Mouse (Mus musculus) ovary, postnatal 36 days (tissue): ENCODE results near the gene Prss50.
"Not testable (repeated sequence)": the region's sequence is repeated elsewhere in the genome, so short reads cannot be mapped to it uniquely, and the experiment has no call there.

ENCODE experiments used
- DNase-seq: peaks from one replicate; pipeline ENCODE4 v3.0.0; 2022; ENCODE audit warnings: low spot score, mixed read lengths

The Prss50 gene

GRCm38 (mm10) chr9:110857781-110858472, at the start of gene Prss50:
Gene Prss50, plus strand, starts transcription at chr9:110857967.
- DNase-seq = no peak

DNA sequence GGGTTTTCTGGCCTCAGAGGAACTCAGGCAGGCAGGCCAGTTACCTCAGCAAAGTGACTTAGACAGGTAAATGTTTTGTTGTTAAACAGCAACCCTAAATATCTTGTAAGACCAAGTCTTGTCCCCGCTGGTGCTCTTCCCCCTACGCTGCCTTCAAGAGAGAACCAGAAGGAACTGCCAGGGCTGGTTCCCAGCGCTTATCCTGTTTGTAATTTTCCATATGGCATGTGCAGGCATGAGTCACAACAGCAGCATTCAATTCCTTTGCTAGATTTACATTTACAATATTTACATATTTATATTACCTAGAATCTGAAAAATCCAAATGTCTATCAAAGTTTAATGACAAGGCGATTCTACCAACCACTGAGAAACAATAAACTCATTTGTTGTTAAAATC, 47.7 kb upstream of the Prss50 start:
- DNase-seq = no peak

DNA sequence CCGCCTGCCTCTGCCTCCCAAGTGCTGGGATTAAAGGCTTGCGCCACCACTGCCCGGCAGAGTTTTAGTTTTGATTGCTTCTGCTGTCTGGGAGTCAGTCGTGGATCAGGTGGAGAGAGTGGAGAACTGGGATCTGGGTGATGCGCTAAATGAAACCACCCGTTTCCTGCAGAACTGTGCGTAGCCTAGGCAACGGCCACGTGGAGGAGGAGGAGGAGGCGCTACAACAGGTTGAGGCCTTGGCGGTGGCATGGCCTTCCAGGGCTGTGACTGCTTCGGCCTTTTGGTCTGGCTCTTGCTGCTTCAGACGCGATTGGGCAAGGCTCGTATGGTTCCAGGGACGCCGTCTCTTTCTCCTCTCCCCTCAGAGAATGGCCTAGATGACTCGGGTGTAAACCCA, 44.0 kb upstream of the Prss50 start, which contains the start of gene Prss44:
TSS of gene Prss44 (plus strand) at position 206 of the 400 bp plus-strand sequence.
- no peak for DNase-seq

- not testable (repeated sequence) for DNase-seq
These were observed 37.2 kb upstream of the Prss50 start for GRCm38 (mm10) chr9:110820546-110820945.

GRCm38 (mm10) chr9:110821436-110821835, 36.3 kb upstream of the Prss50 start:
- no peak for DNase-seq

DNA sequence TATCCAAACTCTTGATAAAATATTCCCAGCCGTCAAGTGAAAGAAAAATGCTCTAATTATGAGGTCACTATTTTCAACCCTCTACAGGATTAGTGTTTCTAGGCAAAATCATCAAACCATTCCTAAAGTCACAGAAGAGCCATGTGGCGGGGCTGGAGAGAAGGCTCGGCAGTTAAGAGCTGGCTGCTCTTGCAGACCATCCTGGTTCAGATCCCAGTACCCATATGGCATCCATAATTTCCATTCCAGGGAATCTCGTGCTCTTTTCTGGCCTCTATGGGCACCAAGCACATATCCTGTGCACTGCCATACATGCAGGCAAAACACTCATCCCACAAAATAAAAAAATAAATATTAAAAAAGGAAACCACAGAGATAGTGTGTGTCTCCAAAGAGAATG, 32.3 kb upstream of the Prss50 start:
- DNase-seq = no peak

- DNase-seq = no peak
These were observed 31.9 kb upstream of the Prss50 start for GRCm38 (mm10) chr9:110825832-110826231.

DNA sequence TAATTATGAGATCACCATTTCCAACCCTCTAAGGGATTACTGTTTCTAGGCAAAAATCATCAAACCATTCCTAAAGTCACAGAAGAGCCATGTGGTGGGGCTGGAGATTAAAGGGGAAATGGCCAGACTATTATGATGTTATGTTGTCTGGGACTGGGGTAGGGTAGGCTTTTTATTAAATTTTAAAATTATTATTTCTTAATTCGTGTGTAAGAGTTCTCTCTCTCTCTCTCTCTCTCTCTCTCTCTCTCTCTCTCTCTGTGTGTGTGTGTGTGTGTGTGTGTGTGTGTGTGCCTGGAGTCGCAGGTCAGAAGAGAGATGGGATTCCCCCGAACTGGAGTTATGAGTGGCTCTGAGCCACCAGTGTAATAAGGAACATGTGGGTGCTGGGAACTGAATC, 31.4 kb upstream of the Prss50 start, which contains the start of gene Prss43:
TSS of gene Prss43 (plus strand) at position 301 of the 400 bp plus-strand sequence.
- DNase-seq = no peak

- no peak for DNase-seq
These were observed 24.7 kb upstream of the Prss50 start for GRCm38 (mm10) chr9:110833021-110833420.

DNA sequence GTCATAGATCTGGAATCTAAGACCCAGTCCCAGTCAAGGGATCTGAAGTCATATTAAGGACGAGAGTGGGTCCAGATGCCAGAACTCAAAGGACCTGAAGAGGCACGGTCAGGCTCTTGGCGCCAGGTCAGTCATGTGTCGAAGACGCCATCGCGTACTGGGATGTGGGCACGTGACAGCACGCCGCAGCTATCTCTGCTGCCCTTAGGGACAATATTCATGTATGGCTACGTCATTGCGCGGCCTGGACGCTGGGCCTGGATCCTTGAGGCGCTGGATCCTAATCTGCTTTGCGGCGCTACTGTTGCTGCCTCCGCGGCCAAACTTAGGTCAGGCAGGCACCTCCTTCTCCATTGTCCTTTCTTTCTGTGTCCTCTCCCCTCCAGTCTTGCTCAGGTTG, 23.4 kb upstream of the Prss50 start, which contains the start of gene Prss45:
TSS of gene Prss45 (plus strand) at position 178 of the 400 bp plus-strand sequence.
- no peak for DNase-seq

DNA sequence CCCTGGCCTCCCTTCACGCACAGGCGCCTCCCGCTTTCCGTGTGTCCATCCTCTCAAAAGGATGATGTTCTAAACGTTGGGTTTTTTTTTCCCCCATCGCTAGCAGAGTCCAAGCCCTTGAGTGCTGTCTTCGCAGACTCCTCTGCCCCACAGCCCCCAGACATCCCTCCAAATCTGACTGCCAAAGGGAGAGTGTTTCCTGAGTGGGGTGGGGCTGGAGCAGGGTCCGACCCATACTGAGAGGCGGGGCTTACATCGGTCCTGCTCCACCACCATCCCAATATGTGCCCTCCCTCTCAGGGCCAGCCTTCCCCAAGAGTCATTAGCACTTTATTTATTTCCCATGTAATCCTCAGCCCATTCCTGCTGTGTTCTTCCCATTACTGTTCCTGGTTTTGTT, 22.8 kb upstream of the Prss50 start:
- DNase-seq = no peak

DNA sequence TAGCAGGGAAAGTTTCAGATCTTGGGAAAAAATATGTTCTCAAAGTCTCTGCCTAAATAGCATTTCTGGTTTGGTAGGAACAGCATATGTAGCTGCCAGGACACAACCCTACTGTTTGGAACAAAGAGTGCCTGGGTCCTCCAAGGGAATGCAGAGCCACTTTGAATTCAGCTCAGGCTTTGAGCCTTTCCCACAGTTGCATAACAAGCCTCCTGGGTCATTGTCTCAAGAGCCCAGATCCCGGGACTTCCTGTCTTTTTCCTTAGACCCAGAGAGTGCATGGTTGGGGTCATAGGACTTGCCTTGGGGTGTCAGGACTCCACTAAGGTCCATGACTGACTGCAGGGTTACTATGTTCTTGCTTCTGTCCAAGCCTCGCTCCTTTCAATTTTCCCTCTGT, 21.7 kb upstream of the Prss50 start:
- DNase-seq = no peak

DNA sequence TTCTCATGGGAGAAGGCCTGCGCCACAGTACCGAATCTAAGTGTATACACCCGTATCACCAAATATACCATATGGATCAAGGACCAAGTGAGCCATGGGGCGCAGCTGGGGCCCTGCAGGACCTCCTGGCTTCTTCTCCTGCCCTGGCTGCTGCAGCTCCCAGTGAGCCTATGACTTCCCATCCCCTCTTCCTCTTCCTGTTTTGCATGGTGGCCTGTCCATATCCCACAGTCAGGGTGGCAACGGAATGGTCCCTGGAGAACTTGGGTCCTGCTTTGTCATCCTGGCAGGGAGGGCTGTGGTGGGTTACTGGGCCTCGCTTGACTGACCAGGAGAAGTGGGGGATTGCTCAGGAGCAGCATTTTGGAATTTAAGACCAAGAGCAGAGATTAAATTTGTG, 16.9 kb upstream of the Prss50 start:
- no peak for DNase-seq

DNA sequence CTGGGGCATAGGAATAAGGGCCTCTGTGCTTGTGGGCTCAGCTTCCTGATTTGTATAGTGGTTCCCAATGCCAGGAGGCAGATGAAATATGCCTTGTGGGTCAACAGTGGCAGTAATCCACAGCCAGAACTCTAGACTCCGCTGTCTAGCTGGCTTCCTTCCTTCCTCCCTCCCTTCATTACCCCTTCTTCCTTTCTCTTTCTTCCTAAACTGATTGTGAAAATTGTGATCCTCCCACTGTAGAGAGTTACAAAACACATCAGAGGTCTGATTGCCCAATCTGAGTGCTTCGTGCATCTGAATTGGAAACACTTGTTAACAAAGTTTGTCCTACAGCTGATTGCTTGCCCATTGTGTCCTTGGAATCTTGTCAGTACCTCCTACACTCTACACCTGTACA, 16.3 kb upstream of the Prss50 start:
- no peak for DNase-seq

GRCm38 (mm10) chr9:110844206-110844605, 13.6 kb upstream of the Prss50 start, which contains the start of gene Prss46:
Gene Prss46, plus strand, starts transcription at chr9:110844506.
- no peak for DNase-seq

GRCm38 (mm10) chr9:110849162-110849561, 8.6 kb upstream of the Prss50 start:
- no peak for DNase-seq

DNA sequence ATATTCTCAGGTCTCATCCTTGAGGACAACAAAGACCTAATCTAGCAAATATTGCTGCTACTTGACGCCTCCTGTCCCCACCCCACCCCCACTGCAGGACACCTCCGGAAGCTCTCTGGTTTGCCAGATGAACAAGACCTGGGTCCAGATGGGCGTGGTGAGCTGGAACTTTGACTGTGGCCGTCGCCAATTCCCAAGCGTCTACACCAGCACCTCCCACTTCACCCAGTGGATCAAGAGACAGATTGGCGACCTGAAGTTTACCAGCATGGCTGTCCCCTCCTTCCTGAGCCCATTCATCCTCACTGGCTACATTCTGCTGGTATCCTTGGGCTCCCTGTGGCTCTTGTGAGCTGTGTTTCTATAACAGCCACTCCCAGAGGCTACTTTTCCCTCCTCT, 1.9 kb upstream of the Prss50 start:
- DNase-seq = no peak

- no peak for DNase-seq
These were observed 847 bp upstream of the Prss50 start for GRCm38 (mm10) chr9:110856920-110857319.

- no peak for DNase-seq
These were observed 756 bp downstream of the Prss50 start for GRCm38 (mm10) chr9:110858523-110858922.

- no peak for DNase-seq
These were observed 1.3 kb downstream of the Prss50 start for GRCm38 (mm10) chr9:110858967-110859596.

GRCm38 (mm10) chr9:110871030-110871429, 13.3 kb downstream of the Prss50 start:
- DNase-seq = peak; percentile 38

GRCm38 (mm10) chr9:110873681-110874659, 16.2 kb downstream of the Prss50 start:
- no peak for DNase-seq
